Mouse (Mus musculus) frontal cortex, postnatal 14 days (tissue): ENCODE data around the gene Chid1.
"Not testable (repeated sequence)": the region's sequence is repeated elsewhere in the genome, so short reads cannot be mapped to it uniquely, and the experiment has no call there.

ENCODE experiments used
- DNase-seq, 2 experiments: peaks; one replicate each; pipeline ENCODE4 v3.0.0; 2022; ENCODE audit warnings: low spot score in 2 of 2

The Chid1 gene

DNA sequence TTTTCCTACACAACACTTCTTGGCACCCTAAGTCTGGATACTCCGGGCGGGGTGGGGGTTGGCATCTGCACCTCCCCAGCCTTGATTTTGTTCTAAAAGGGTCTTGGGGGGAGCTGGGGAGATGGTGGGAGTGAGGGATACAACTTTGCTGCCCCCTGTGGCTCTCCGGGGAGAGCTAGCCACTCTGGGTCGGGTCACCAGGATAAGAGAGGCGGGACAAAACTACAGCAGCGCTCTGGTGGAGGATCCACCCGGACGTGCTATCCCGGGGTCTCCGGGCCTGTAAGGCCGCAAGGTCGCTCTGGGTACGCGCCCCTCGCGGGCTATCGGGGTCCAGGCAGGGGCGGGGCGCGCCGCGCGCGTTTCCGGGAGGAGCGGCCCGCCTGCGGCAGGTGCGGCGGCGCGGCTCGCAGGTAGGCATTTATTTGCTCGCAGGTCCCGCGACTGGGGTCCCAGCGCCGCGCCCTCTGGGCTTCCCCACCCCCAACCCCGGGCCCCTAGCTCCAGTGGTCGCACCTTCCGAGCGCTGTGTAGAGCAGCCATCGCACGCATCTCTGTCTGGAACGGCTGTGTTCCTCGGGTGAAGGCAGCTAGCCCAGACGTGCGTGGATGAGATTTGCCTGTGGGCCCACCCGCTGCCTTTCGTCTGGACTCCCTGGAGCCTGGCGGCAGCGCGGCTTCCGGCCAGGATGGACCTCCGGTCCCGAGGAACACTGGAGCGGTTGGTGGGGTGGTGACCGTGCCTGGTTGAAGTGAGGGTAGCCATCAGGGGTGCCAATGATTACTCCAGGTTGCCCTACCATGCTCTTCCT, 77.9 kb downstream of the Chid1 start:
- DNase-seq: no peak

DNA sequence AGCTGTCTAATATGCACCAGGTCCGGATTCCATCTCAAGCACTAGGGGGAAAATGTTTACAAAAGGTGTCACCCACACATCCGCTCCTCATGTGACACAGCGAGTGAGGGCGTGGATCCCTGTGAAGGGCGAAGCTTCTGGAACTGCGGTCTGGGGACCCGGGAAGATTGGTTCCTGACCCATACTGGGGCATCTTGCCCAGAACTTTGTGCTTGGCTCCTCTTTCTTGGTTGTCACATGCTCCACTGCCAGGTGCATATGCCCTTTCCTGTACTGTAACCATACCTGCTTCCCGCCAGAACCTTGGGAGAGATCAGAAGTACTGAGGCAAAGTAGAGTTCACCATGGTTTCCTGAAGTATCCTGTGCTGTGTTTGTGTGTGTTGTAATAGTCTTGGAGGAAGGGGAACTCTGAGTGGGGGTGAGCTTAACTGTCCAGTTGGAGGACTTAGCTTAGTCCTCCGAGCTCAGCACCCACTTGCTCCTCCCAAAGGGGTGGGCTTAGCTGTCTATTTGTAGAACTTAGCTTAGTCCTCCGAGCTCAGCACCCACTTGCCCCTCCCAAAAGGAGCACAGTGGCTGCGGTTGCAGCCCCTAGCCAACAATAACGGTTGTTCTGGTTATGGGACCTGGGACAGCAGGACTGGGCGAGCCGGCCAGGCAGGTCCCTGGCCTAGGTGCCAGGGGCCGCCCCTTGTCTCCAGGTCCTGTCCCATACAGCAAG, 79.1 kb downstream of the Chid1 start, which contains the start of gene Cracr2b:
Gene Cracr2b, plus strand, starts transcription at position 704 of the 723 bp plus-strand sequence.
- no peak for DNase-seq

DNA sequence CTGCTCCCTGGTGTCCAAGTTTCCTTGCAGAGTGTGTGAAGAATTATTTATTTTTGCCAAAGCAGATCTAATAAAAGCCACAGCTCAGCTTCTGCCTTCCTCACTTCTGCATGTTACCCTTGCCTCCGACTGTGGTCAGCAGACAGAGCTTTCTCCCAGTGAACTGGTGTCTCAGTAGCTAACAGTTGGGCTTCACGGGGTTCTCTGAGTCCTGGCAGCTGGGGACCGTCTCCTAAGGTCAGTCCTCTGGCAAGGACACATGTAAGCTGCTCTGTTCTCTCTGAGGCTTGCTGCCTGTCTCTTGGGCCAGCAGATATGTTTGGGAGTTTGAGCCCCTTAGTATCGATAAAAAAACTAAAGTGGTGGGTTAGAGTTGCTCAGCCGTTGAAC, 79.7 kb downstream of the Chid1 start:
- DNase-seq: no peak

DNA sequence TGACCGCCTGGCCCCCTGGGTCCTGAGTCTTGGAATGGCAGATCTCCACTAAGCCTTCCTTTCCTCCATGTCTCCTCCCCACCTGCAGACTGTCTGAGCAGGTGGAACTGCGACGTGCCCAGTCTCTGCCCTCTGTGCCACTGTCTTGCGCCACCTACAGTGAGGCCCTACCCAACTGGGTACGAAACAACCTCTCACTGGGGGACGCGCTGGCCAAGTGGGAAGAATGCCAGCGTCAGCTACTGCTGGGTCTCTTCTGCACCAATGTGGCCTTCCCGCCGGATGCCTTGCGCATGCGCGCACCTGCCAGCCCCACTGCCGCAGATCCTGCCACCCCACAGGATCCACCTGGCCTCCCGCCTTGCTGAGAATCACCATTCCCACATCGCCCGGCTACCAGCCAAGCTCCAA, 80.4 kb downstream of the Chid1 start:
- no peak for DNase-seq

DNA sequence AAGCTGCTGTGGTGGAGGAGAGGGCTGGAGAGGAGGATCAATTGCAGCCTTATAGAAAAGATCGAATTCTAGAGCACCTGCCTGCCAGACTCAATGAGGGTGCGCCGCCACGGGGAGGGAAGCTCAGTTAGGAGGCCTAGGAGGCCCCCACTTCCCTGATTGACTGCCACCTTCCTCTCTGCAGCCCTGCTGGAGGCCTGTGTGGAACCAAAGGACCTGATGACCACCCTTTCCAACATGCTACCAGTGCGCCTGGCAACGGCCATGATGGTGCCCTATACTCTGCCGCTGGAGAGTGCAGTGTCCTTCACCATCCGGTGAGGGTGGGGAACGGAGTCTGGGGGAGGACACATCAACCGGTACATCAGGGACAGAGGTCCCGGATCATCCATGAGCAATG, 81.0 kb downstream of the Chid1 start:
- no peak for DNase-seq

DNA sequence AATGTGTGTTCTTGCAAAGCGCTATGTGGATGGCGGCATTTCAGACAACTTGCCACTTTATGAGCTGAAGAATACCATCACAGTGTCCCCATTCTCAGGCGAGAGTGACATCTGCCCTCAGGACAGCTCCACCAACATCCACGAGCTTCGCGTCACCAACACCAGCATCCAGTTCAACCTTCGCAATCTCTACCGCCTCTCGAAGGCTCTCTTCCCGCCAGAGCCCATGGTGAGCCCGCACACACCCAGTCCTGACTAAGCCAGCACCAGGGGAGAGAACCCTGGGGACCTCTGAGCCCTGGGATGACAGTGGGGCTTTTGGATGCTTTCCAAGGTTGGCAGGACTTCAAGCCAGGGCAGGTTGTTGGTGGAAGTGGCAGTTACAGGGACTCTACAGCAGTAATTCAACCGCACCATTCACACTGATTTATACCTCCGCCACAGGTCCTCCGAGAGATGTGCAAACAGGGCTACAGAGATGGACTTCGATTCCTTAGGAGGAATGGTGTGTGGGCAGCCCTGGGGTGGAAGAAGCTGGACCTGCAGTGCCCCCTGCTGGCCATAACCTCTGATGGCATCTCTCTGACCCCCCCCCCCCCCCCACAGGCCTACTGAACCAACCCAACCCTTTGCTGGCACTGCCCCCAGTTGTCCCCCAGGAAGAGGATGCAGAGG, 81.5 kb downstream of the Chid1 start:
- no peak for DNase-seq

DNA sequence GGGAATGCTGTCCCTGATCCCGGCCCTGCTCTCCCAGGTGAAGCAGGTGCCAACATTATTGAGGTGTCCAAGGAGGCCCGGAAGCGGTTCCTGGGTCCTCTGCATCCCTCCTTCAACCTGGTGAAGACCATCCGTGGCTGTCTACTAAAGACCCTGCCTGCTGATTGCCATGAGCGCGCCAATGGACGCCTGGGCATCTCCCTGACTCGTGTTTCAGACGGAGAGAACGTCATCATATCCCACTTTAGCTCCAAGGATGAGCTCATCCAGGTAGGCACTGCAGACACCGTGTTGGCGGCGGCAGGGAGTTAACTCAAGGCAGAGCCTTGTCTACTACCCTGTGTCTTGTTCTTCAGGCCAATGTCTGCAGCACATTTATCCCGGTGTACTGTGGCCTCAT, 82.4 kb downstream of the Chid1 start:
- DNase-seq: no peak

DNA sequence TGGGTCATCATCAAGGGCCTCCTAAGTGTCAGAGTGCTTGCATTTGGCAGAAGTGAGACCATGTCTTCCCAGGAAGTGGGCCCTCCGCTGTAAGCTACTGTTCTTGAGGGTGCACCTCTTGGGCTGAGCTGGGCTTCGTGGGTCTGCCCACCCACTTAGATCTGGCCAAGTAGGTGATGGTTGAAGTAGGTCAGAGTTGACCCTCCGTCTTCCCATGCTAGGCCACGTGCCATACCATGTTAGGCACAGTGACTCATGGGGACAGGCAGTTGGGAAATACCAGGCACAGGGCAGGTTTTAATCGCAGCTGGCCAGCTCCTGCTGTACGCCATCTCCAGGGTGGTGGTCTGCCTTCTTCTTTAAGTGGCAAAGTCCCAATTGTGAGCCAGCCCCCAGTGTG, 82.9 kb downstream of the Chid1 start:
- DNase-seq: no peak

DNA sequence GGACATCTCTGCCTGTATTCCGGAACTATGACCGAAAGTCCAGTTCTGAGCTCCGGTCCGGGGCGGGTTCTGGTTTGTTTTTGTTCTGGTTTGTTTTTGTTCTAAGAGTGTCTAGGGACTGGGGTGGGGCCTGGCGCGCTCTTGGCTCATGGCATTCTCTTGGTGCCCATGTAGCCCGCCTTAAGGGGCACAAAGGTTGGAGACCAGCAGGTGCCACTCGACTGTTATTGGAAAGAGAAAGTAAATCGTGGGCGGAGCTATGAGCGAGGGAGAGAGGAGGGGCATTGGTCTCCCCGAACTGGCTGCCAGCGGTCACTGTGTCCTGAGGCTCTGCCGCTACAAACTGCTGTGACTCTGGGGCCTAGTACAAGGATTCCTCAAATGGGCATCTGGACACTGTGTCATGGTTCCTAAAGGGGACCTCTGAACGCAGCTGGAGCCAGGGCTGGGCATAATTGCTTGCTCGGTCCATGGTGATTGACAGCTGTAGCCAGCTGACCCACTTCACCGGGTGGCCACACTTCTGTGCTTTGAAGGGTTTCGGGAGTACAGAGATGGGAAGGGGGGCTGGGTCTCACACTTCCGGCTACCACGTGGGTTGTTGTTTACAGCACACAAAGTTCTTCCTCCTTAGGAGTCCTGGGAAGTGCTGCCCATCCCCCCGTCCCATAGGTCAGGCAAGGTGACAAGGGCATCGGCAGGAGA, 83.9 kb downstream of the Chid1 start:
- DNase-seq: no peak

DNA sequence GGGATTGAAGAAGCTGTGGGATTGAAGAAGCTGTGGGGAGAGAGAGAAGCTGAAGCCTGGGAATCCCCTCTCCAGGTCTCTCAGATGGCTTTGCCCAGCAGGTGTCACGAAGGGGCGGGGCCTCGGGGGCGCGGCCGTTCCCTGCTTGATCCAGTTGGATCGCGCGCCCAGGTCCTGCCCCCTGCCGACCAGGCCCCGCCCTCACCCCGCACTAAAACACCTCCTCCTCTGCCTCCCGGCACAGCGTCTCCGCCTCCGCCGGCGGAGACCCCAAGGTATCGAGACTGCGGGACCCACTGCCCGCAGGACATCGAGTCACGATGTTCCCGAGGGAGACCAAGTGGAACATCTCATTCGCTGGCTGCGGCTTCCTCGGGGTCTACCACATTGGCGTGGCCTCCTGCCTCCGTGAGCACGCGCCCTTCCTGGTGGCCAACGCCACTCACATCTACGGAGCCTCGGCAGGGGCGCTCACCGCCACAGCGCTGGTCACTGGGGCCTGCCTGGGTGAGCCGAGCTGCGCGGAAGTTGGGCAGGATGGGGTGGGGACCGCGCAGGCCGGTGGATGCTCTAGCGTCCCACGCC, 84.6 kb downstream of the Chid1 start, which contains the start of gene Pnpla2:
Gene Pnpla2, plus strand, starts transcription at position 232 of the 585 bp plus-strand sequence.
- peak; percentile 84 to 88 for DNase-seq

DNA sequence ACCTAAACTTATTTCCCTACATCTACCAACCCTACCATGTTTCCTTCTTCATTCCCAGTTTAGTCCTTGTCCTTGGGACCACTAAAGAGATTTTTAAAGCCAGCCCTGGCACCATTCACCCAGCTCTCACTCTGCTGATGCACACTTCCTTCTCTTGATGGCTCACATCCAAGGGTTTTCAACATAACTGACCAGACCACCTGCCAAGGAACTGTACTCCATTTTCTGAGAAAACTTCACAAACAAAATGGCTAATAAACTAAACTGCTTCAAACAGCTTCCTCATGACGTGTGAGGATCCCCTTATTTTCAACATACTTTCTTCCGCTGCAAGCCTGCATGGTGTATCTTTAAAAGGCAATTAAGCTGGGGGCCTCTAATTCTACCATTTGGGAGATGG, 86.0 kb downstream of the Chid1 start:
- DNase-seq: no peak

DNA sequence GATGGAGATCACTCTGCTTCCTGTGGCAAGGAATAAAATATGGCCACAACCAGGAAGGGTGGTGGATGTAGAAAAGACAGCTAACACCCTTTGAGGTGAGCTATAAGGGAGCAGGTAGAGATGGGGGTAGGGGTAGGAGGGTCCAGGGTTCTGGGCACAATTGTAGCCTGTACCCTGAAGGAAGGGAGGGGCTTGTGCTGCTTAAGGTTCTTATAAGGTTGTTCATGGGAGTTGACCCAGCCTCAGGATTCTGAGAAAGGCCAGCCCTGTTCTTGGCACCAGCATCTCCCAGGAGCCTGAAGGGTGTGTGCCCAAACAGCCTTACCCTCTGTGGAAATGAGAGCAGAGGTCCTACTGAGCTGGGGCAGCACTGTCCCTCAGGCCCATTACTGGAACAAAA, 87.7 kb downstream of the Chid1 start:
- no peak for DNase-seq

DNA sequence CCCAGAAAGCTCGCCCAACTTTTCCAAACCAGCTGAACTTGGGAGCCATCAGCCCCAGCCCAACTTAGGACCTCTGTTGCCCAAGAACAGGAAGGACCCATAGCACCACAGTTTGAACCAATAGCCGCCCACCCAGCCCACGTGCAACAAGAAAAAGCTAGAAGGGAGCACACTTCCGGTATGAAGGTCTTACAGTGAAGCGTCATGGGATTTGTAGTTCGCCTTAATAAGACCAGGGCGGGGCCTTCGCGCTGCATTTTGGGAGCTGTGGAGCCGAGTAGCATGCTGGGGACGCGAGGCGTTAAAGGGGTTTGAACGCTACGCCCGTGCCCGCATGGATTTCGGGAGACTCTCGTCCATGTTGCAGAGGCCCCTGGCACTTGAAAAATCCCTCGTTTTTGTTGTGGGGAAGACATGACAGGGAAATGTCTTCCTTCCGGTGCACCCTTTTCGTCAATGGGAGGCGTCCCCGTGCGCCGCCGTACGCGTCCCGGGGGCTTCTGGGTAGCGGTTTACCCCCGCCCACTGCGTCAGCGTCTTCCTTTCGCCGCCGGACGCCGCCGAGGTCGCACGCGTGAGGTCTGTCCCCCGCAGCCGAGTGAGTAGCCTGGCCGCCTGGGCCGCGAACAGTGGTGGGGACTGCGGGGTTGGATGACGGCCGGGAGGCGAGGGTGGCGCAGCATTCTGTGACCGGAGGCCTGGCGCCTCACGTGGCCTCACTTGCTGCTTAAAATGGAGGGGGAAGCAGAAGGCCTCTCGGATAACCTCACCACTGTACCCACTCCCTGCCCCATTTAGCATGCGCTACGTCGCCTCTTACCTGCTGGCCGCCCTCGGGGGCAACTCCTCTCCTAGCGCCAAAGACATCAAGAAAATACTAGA, 92.3 kb downstream of the Chid1 start, which contains the start of gene Rplp2:
Gene Rplp2, plus strand, starts transcription at position 261 of the 882 bp plus-strand sequence.
- DNase-seq: peak; percentile 92 to 95

DNA sequence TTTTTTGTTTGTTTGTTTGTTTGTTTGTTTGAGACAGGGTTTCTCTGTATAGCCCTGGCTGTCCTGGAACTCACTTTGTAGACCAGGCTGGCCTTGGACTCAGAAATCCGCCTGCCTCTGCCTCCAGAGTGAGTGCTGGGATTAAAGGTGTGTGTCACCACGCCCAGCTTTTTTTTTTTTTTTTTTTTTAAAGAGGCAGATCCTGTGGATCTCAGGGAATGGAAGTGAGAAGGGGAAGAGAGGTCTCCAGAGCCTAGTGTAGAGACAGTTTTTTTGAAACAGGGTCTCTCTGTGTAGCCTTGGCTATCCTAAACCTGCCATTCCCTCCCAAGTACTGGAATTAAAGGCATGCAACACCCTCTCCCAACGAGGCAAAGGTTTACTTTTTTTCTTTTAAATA, 93.3 kb downstream of the Chid1 start:
- DNase-seq: not testable (repeated sequence)

DNA sequence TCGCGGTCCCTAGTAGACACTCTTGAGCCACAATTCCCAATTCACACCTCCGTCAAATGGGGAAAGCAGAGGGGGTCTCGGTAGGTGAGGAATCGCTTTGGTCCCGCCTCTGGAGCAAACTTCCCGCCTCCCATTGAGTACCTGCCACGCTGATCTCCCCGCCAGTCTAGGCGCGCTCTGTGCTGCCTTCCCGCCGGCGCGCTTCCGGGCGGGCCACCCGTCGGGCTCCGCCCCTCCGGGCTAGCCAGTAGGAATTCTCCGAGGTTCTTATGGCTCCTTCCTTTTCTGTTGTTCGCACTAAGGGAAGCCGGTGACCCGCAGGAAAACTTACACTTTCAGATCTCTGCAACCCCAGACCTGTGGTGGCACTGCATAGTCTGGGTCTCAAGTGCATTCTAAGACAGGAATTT, 95.8 kb downstream of the Chid1 start, which contains the start of gene Pidd1:
Gene Pidd1, minus strand, starts transcription at position 198 of the 410 bp plus-strand sequence.
- no peak for DNase-seq
